Mouse (Mus musculus) frontal cortex, postnatal 10 days (tissue): ENCODE data around the gene Rnf41.

Experiments
- DNase-seq, 2 experiments: peaks; one replicate each; pipeline ENCODE4 v3.0.0; 2022; ENCODE audit warnings: low spot score in 2 of 2, mixed read lengths in 1 of 2

The Rnf41 gene

DNA sequence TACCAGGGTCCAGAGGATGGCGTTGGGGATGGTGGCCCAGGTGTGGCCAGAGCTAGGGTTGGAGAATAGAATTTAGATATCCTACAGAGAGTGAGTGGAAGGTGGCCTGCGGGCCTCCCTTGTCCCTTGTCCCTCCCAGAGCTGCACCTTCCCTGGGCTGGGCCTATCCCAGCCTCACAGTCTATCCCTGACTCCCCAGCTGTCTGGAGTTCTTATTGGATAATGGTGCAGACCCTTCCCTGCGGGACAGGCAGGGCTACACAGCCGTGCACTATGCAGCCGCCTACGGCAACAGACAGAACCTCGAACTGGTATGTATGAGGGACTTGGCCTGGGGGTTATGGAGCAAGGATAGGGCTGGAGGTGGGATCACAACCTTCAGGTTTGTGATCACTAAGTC is 25.6 kb upstream of the Rnf41 start:
- DNase-seq, result no peak

DNA sequence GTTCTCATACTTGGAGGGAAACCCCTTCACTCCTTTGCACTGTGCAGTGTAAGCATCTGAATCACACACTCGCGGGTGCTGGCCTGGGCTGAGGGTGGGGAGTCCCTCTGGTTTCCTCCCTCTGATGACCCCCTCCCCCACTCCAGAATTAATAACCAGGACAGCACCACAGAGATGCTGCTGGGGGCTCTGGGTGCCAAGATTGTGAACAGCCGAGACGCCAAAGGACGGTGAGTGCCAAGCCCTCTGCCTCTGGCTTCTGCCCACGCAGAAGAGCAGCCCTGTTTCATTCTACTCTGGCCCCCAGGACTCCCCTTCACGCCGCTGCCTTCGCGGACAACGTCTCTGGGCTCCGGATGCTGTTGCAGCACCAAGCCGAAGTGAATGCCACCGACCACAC is 22.5 kb upstream of the Rnf41 start:
- DNase-seq, result no peak

GRCm38 (mm10) chr10:128389570-128389969 is 21.9 kb upstream of the Rnf41 start:
- no peak for DNase-seq

DNA sequence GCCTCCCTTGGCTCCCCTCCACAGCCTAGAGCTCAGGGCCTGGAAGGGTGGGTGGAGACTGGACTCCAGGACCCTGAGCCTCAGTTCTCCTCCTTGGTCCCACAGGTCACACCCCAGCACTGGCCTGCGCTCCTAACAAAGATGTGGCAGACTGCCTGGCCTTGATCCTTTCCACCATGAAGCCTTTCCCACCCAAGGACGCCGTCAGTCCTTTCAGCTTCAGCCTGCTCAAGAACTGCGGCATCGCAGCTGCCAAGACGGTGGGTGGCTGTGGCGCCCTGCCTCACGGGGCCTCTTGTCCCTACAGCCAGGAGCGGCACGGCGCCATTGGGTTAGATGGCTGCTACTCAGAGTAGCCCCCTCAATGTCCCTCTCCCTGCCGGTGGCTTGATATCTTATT is 21.1 kb upstream of the Rnf41 start:
- no peak for DNase-seq

- no peak for DNase-seq
Measured at GRCm38 (mm10) chr10:128391850-128392249, 19.6 kb upstream of the Rnf41 start.

DNA sequence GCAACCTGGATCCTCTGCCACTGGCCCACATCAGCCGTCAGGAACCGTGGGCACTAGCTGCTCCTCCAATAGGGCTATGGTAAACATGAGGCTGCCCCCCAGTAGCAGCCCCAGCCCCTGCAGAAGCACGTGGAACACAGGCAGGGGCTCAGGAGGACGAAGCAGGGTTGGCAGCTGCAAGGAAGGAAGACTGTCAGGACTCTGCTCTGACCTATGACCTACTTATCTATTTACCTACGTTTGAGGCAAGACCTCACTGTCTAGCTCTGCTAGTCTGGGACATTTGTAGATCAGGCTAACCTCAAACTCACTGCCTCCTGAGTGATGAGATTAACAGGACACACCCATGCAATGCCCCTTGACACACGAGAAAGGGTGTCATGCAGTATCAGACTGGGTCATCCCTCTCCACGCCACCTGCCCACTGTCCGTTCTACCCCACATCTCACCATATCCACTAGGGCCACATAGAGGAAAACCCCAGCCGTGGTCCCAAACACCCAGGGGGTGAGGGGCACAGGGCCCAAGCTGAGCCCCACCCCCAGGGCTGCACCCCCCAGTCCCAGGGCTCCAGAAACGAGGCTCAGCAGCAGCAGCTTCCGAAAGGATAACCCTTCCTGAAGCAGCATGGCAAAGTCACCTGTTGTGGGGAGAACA is 15.3 kb upstream of the Rnf41 start:
- DNase-seq, result no peak

DNA sequence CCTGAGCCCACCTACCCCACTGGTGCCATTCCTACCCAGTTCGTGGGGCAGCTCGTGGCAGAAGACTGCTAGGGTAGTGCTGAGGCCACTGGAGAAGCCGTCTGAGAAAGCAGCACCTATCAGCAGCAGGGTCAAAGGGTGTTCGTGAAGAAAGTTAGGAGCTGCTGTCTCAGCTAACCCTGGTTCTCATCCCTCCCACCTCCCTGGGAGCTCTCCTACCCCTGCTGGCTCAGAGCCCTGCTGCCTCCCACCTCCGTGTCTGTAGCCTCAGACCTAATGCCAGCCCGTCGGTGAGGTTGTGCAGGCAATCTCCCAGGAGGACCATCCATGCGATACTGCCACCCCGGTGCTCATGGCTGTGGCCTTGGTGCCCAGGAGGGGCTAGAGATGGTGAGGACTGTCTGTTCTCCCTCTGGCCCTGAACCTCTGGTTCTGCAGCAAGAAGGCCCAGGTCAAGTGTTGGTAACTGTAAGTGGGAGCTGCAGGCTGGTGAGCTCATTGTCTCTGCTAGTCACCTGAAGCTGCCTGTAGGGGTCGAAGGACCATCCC is 14.7 kb upstream of the Rnf41 start:
- no peak for DNase-seq

DNA sequence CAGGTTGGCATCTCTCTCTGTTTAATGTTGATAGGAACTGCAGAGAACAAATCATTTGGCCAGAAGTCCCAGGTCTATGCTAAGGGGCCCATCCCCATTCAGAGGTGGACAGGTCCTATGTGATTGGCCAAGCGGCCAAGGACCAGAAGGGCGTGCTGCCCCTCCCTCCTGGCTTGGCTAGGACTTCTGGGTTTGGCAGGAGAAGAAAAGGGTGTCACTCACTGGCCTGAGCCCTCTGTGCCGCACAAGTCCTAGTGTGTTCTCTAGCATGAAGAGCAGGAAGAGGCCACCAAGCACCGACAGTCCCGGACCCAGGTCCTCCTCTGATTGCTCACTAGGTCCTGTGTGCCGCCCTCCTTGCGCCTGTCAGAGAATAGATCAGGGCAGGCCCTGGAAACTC is 14.0 kb upstream of the Rnf41 start:
- DNase-seq, result no peak

DNA sequence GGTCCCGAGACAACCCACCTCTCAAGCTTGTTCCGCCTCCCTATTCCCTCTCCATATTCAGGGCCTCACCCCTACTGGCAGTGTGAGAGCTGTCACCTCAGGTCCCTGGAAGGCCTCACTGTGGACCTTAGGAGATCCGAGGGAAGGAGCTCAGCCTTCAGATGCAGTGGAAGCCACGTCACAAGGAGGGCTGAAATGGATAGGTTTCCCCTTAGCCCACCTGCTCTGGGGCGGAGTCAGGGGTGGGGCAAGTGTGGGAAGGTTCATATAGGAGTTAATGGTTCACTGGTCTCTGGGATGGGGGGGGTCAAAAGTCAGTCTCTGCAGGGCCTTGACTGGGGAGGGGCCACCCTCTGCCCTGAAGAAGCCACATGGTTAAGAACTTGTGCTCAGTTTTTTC is 11.1 kb upstream of the Rnf41 start:
- no peak for DNase-seq

GRCm38 (mm10) chr10:128401056-128401455 is 10.4 kb upstream of the Rnf41 start, which contains the start of gene Slc39a5:
Gene Slc39a5, minus strand, starts transcription at chr10:128401229.
- DNase-seq, result no peak

DNA sequence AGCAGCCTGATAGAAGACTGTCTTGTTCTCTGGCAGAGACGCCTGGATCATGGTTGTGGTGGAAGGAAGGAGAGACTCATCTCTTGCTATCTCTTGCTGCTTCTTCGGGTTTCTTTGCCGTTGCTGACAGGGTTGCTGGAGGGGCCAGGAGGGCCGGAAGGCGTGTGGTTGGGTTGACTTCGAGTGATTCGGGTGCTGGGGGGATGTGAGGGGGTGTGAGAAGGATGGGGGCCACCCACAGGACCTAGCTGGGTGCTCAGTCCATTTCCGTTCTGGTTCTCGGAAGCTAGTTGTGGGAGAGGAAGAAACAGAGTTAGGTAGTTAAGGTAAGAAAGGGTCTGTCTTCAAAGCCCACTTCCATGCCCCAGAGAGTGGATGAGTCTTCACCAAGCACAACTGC is 9.8 kb upstream of the Rnf41 start:
- DNase-seq, result no peak

DNA sequence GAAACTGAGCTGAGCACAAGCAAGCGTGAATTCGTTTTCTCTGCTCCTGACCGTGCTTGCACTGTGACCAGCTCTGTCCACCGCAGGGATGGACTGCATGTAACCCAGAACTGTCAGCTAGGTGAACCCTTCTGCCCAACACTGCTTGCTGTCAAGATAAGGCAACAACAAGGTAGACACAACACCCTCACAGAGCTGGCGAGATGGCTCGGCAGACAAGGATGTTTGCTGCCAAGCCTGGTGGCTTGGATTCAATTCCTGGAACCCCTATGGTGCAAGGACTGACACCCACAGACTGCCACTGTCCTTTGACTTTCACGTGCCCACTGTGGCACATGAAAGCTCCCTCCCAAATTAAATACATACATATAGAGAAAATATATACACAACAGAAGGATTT is 7.5 kb upstream of the Rnf41 start:
- no peak for DNase-seq

DNA sequence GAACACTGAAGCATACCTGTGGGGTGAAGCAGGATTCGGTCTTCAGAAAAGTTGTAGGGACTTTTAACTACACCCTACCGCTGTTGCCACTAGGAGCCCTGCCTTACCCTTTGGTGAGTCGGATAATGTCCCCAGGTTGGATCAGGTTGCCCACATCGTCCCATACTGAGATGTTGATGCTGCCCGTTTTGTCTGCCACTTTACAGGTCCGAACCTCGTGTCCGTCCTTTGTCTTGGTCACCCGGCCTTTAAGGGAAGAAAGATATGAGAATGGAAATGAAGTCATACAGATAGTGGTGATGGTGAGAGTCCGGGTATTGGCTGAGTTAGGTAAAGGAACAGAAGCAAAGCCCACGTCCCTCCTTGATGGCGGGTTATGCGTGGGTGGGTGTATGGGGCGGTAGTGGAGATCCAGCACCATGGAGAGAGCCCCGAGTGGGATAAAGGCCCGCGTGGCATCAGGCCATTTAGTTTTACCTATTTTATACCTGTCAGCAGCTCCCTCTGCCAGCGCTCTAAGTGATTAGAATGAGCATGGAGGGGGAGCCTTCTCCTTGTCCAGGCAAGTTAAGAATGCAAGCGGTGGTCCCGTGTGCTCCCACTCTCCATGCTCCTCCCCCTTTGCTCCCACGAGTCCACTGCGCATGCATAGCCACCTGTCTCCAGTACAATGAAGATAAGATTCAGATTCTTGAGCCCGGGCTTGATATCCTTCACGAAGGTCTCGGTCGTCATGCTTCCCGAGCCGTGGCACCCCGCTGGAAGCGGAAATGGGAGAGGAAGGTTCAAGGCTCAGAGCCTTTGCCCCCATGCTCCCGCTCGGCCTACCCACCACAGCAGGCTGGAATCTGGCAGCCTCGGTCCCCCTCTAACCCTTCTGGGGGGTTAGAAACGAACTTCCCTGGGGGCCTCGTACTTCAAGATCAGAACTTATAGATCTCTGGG is 2.6 kb upstream of the Rnf41 start:
- peak in 1 of 2 experiments; percentile 50 for DNase-seq

DNA sequence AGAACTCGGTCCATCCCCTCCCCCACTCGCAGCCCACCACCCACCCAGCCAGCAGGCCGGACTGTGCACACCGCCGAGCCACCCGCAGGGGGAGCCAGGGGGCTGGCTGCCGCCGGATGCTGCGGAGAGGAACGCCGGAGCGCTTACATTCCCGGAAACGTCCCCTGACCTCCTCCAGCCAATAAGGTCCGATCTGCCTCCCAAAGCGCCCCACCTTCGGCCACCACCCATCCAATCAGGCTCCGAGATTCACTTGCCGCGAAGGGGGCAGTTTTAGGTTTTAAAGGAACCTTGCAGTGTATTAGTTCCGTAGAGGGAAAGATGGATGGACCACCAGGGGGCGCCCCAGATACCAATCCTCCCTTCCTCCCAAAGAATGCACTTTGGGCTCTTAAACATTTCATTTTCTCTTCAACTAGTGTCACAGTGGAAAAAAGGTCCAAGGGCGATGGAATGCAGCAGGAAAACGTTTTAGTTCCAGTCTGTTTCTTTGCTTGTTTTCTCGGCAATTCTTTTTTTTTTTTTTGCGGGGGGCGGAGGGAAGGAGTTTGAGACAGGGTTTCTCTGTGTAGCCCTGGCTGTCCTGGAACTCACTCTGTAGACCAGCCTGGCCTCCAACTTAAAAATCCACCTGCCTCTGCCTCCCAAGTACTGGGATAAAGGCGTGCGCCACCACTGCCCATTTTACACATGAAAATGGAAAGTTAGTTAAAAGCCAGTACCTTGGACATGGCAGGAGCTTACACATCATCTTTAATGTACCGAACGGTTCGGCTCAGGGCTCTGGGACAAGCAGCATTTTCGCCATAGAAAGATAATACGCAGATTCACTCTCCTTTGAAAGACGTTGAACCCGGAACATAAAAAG is 1.5 kb upstream of the Rnf41 start:
- DNase-seq, result peak; percentile 96 to 97

DNA sequence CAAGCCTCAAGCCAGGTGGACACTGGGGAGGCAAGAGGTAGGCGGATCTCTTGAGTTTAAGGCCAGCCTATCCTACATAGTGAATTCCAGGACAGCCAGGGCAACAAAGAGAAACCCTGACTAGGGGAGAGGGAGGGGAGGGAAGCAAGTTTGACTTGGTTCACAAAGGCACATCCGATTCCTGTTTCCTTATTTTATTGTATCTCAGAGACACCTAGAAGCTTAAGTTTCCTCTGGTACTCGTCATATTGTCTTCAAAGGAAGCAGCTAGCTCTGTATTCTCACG is 954 bp upstream of the Rnf41 start:
- DNase-seq, result no peak

DNA sequence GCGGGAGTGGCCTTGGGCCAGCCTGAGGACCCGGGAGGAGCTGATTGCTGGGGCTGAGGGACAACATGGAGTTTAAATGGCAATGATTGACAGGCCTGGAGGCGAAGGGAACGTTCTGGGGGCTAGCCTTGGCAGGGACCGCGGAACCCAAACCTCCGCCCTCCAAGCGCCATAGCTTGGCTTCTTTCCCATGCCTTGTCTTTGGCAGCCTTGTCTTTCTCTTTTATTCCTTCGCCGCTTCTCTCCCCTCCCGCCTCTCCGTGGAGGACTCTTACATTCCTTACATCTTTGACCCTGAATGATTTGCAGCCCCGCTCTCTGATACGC is 561 bp downstream of the Rnf41 start:
- no peak for DNase-seq

DNA sequence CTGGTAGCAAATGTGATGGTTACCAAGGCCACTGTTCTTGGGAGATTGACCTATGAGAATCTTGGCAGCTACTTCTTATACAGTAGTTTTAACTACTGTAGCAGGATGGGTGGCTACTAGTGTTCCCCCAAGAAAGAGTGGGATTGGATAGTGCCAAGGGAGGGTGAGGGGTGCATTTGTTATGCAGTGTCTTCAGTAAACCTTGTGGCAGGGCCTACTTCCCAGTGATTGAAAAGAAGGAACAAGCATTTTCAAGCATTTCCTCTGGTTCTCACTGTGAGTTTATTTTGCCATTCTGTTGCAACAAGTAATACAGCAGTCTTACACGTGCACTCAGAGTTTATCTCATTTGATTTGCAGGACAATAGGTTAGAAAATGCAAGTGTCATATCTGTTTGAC is 1.1 kb downstream of the Rnf41 start:
- DNase-seq, result no peak

GRCm38 (mm10) chr10:128413076-128413475 is 1.6 kb downstream of the Rnf41 start:
- DNase-seq, result no peak

DNA sequence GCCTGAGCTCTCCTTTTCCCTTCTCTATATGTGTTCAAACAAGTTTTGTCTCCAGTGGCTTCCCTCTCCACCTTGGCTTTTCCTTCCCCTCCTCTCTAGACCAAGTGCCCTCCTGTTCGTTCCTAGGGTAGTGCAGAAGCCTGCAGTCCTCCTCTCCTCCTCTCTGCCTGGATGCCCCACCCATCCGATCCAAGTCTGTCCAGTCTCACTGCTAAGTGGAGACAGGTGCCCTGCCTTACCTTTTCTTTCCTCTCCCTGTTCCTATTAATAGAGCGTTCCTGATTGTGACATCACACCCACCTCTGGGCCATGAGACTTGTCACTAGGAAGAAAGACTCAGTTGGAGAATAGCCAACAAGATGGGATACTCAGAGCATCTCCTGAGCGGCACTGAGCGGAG is 3.4 kb downstream of the Rnf41 start:
- no peak for DNase-seq

DNA sequence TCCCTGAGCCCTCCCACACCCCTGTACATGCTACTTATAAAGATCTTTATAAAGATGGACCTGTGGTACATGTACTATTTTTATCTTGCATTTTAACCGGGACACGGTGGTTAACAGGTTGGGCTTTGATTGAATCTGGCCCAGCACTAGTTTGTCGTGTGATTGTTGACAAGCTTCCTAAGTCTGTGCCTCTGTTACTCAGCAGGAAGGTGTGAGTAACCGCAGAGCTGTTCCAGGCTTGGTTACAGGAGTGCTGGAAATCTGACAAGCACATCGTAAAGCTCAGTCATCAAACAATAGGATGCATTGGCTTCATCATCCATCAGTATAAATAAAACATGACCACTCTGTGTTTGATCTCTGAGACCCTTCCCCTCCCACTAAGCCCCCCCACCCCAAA is 11.0 kb downstream of the Rnf41 start:
- DNase-seq, result no peak

DNA sequence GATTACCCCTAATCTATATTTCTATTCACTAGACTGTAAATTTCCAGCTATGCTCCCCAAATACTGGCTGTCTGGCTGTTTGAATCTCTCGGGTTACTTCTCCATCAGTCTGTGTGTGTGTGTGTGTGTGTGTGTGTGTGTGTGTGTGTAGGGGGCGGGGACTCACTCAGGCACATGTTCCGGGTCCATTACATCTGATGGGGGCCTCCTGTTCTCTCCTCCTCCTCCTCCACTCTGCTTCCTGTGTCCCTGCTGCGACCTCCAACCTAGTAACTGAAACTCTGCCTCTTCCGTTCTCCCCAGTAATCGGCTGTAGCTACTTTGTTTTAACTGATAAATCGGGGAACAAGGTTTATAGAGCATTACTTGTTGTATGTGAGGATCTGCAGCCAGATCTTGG is 13.1 kb downstream of the Rnf41 start:
- no peak for DNase-seq

DNA sequence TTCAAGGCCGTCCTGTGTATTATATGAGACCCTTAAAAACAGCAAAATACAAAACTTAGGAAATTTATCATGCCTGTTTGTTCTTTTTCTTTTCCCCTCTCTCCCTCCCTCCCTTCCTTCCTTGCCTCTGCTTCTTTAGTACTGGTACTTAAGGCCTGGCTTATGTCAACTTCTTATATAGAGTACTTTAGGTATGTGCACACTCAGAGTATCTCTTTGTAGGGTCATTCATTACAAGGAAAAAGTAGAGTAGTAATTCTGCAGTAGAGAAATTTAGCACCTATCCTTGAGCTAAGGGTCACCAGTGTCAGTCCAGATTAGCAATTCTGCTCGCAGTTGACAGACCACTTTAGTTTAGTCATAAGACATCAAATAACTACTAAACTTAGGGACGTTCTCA is 13.8 kb downstream of the Rnf41 start:
- DNase-seq, result no peak
